Mouse (Mus musculus) cerebellum, adult 8-10 months (tissue): Measurements from ENCODE around the gene Trp53i13.
A peak's percentile ranks its signal among the peaks of the same experiment; 100 is the strongest.
"Not testable (repeated sequence)": the region's sequence is repeated elsewhere in the genome, so short reads cannot be mapped to it uniquely, and the experiment has no call there.

Experiments
- DNase-seq: peaks from one replicate; pipeline ENCODE4 v3.0.0; 2022

Trp53i13 gene

DNA sequence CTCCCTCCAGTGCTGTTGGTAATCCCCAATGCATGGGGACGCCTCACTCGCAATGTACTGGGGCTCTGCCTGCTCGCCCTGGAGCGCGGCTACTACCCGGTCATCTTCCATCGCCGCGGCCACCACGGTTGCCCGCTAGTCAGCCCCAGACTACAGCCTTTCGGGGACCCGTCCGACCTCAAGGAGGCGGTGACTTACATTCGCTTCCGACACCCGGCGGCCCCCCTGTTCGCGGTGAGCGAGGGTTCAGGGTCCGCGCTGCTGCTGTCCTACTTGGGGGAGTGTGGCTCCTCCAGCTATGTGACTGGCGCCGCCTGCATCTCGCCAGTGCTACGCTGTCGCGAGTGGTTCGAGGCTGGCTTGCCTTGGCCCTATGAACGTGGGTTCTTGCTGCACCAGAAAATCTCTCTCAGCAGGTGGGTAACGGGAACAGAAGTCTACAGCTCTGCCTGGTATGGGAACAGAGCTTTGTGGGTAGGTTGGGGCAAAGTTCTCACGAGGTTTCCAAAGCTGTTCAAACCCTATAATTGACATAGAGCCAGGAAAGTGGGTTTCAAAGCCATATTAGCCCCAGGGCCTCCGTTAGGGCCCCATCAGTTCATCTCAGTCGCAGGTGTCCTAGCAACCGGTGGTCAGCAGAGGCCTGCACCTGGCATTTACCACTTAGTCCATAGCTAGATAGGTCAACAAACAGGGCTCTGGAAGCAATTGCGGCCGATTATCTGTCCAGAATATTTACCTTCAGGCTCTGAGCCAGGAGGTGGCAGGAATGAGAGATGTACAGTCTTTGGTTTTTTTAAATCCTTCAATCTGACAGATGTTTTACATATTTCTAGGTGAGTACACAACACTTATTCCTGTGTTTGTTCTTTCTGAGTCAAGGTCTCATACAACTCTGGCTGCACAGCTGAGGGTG is at the start of gene Trp53i13:
Gene Trp53i13 (minus strand): TSS at position 344 of the 916 bp plus-strand sequence.
- DNase-seq, result no peak

GRCm38 (mm10) chr11:77545261-77545660 is 29.5 kb upstream of the Trp53i13 start:
- DNase-seq, result no peak

DNA sequence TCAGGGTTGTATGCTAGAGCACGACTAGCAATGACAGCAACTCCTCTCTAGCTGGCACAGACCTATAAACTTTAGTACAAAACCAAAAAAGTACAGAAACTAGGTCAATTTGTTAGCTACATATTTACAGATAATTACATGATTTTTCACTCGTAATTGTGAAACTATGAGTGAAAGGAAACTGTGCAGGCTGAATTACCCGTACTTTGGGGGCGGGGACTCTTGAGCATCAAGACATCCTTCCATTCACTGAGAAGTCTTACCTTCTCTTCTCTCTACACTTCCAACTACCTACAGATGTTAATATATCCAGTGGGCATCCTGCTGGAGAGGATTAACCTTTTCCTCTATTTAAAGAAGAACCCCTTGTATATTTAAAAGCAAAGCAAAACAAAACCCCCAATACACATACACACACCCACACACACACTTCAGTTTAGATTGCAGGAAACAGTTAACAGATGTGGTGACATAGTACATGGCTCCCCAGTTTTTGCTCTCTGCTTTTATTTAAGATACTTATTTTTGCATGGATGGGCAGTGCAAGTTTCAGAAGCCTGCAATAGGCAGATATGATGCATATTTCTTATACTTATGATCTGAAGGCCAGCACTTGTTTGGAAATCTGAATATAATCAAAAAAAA is 16.5 kb upstream of the Trp53i13 start:
- DNase-seq, result no peak

DNA sequence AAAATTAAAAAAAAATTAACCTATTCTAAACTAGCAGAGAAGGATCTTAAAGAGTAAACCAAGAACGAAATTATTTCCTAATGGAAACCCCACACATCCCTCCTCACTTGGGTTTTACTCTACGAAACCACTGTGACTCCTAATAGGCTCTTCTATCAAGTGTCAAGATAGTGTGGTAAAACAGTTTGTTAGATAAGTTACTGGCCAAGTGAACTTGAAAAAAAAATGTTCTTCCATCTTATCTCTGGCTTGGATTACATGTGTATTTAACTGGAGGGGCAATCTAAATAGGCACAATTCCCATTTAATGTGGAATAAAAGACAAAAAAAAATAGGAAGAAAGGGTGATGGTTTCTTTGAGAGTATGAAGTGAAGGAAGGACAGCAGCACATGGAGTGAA is 15.1 kb upstream of the Trp53i13 start:
- no peak for DNase-seq

DNA sequence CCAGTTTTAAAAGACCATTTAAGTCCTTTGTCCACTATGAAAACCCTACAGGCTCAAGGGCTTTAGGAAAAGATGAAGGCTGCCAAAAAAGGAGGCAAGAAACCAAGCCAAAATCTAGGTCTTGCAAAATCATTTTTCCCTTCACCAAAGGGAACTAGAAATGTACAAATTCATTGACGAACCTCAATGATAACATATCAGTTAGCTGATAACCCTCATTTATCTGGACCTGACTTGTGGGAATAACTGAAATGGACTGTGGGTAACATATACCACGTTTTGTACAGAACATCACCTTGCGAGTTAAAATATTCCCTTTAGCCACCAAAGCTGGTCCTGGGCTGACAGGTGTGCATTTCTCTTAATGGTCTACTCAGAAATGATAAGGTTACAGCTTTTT is 13.9 kb upstream of the Trp53i13 start:
- DNase-seq, result no peak

DNA sequence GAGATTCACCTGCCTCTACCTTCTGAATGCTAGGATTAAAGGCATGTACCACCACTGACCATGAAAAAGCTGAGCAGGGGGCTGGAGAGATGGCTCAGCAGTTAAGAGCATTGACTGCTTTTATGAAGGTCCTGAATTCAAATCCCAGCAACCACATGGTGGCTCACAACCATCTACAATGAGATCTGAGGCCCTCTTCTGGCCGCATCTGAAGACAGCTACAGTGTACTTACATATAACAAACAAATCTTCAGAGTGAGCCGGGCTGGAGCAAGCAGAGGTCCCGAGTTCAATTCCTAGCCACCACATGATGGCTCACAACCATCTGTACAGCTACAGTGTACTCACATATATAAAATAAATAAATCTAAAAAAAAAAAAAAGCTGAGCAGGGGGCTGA is 12.6 kb upstream of the Trp53i13 start:
- DNase-seq, result not testable (repeated sequence)

DNA sequence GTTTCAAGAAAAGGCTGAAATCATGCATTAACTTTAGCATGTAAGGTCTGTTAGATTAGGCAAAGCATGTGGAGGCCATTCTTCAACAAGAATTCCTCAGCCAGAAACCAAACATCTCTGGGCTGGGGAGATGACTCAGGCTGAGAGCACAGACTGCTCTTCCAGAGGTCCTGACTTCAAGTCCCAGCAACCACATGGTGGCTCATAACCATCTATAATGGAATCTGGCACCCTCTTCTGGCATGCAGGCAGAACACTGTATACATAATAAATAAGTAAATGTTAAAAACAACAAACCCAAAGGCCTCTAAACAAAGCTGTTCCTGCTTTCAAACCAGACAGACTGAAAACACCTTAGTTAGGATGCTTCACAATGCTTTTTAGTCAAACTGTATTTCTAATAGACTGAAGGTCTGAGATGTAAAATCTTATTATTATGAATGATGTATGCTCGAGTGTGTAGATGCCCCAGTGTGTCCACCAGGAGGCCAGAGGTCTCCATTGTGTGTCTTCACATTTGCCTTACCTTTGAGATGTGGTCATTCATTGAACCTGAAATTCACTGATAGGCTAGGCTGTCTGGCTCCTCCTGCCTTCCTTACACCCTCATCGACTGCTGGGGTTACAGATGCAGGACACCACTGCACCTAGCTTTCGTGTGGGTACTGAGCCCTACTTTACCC is 10.2 kb upstream of the Trp53i13 start:
- DNase-seq, result no peak

DNA sequence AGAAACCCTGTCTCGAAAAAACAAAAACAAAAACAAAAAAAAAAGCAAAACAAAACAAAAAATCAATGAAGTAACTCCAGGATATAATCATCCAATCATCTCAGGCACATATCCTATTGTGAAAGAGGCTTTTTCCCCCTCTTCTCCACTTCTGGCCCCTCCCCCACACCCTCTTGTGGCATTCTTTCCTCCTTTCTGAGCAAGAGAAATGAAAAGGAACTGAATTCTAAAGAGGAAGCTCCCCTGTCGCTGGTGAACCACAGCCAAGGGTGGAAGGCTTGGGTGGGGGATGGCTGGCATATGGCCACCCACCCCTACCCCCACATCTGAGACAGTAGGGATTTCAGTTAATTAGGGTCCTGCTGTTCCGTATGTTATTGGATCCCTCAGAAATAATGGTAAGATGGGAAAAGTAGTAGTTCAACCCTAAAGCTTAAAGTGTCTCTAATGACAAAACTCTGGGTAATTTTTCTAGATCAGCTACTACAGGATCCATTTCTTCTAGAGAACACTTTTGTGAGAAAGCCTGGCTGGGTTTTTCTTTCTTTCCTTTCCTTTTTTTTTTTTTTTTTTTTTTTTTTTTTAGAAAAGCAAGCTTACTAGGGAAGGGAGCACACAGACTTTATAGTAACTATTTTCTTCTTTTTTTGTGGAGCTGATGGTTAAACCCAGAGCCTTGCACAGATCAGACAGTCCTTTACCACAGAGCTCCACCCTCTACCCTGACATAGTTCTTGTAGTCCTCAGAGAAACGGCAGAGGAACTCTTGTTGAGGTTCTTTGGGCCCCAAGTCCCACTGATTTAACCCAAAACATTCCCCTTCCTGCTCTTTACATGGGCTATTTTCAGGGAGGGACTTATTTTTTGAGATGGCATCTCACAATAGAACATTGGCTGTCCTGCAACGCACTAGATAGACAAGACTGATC is 5.1 kb upstream of the Trp53i13 start:
- no peak for DNase-seq

GRCm38 (mm10) chr11:77519043-77519442 is 3.3 kb upstream of the Trp53i13 start, which contains the start of gene Gm10392:
Gm10392 (minus strand) TSS chr11:77519198.
- no peak for DNase-seq

DNA sequence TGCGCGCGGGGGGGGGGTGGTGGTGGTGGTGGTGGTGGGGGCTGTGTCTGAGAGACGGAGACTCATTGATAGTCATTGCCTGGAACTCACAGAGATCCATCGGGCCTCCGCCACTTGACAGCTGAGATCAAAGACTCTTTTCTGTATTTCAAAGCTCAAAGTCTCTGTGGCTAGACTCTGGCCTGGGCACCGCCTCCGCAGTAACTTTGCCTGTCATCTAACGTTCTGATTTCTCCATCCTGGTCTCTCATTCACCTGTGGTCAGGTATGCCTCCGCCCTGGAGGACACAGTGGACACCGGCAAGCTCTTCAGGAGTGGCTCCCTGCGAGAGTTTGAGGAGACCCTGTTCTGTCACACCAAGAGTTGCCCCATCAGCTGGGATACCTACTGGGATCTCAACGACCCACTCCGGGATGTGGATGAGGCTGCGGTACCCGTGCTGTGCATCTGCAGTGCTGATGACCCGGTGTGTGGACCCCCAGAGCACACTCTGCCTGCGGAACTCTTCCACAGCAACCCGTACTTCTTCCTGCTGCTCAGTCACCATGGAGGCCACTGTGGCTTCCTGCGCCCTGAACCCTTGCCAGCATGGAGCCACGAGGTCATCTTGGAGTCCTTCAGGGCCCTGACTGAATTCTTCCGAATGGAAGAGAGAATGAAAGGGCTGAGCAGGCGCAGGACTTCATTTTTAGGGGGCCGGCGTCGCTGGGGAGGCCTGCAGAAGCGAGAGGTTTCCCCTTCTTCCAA is 2.4 kb upstream of the Trp53i13 start:
- no peak for DNase-seq

DNA sequence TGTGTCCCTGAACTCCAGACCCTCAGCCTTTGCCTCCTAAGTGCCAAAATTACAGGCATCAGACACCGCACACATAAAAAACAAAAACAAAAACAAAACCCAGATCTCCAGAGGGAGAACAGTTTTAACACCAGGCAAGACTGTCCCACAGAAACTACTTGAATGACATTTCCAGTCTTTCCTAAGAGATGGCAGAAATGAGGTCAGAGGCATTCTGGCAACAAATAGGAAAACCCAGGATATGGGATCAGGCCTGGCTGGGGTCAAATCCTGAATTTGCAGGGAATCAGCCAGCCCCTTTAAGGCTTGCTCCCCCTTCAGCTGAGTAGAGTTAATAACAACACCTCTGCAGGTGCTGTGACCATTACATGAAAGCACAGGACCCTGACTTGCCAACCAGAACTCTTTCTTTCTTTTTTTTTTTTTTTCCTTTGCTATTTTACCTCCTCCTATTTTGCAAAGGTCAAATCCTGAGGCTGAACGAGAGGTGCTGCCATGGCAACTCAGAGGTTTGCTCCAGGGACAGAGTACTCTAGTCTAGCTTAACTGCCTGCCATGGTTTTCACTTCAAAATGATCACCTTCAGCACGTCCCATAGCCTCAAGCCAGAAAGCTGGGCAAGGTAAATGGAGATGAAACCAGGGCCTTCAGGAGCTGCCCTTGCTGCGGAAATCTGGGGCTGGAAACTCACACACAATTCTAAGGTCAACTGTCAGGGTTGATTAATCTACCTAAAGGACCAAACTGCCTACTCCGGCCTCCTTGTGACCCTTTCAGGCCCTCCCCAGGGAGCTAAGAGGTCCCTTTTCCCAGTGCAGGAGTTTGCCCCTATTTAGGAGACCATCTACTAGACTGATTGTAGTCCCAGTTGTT is 1.0 kb upstream of the Trp53i13 start:
- no peak for DNase-seq

DNA sequence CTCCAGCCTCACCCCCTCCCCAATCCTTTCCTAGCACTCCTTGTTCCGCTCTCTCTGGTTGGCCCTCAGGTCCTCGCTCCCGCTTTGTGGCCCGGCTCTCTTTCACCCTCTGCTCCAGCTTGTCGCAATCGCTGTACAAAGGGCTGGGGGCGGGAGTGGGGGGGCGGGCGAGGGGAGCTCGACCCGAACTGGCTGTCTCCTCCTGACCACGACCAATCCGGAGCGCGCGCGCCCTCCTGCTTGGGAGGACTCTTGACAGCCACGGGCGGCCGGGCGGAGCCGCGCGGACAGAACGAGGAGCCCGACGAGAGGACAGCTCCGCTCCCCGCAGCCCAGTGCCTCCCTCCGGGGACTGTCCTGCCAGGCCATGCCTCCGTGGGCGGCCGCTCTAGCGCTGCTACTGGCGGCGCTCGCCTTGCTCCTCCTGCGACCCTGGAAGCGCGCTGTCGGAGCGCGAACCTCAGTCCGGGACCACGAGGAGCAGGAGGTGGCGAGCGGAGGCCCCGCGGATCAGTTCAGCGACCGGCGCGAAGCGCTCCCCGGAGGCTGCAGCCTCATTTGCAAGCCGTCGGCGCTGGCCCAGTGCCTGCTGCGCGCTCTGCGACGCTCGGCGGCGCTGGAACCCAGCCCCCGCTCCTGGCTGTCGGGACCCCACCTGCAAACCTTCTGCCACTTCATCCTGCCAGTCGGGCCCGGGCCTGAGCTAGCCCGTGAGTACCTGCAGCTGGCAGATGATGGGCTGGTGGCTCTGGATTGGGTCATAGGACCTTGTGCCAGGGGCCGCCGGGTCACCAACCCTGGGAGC is 746 bp downstream of the Trp53i13 start, which contains the start of gene Abhd15:
Gene Abhd15 (plus strand): TSS at position 290 of the 805 bp plus-strand sequence.
- peak; percentile 48 for DNase-seq

DNA sequence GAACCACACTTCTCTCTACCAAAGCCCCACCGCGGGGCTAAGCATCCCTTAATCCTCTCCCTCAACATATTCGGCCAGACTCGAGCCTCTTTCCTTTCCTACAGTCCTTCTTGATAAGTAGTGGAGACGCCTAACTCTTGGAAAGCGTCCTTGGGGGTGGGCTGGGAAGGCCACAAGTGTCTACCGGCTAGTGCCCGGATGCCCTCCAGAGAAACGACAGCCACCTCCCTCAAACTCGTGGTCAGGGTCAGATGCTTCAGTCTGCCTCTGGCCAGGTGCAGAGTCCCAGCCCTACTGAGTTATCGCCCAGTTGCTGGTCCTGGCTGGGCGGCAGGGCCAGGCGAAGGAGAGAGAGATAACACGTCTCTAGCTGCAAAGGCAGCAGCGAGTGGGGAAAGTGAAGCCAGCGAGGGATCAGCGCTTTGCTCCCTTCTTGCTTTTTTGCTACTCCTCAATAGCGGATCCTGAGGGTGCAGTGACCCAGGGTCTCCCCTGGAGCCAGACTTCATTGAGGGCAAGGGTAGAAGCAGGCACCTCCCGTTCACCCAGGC is 1.4 kb downstream of the Trp53i13 start:
- DNase-seq, result peak; percentile 21

GRCm38 (mm10) chr11:77513811-77514170 is 2.0 kb downstream of the Trp53i13 start:
- no peak for DNase-seq

DNA sequence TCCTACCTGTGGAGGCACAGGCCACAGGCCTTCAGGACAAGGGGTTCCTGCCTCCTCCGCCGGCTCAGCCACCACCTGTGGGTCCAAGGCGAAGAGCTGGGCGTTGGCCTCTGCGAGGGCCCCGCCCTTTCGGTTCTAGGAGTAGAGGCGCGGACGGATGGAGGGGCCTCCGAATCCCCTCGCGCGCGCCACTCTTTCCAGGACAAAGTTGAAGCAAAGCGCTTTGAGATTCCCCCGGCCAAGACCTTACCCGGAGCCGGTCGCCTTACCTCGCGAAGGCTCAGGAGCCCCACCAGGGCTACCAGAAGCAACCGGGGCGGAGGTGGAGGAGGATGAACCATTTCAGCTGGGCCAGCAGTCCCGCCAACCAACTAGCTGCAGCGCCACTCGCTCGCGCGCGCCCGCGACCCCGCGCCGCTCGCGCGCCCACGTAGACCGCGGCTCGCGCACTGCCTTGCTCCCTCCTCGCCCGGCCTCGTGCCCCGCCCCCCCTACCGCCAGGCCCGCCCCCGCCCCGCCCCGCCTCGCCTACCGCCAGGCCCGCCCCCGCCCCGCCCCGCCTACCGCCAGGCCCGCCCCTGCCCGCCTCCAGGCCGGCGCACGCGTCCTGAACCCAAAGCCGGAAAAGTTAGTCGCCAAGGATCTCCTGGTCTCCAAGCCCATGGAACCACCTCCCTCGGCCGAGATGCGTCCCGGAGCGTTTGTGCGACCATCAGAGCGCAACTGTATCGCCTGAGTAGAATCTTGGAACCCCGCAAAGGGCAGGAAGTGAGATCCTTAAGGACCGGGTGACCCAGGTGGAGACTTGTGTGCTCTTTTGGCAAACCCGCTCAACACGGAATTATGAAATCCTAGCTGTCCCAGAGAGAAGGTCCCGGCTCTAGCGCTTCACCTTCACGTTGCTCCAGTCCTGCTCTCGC is 2.6 kb downstream of the Trp53i13 start:
- DNase-seq, result peak; percentile 75

DNA sequence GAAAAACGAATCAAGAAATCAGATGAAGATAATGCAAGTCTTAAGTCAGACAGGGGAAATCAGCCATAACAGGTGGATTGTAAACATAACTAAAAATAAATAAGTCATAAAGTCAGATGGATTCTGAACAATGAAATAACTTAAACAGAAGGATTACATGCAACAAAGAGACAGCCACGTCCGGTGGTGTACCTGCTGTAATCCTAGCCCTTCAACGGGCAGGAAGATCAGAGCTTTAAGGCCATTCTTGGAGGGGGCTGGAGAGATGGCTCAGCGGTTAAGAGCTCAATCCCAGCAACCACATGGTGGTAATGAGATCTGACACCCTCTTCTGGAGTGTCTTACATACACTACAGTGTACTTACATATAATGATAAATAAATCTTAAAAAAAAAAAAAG is 4.4 kb downstream of the Trp53i13 start:
- no peak for DNase-seq

DNA sequence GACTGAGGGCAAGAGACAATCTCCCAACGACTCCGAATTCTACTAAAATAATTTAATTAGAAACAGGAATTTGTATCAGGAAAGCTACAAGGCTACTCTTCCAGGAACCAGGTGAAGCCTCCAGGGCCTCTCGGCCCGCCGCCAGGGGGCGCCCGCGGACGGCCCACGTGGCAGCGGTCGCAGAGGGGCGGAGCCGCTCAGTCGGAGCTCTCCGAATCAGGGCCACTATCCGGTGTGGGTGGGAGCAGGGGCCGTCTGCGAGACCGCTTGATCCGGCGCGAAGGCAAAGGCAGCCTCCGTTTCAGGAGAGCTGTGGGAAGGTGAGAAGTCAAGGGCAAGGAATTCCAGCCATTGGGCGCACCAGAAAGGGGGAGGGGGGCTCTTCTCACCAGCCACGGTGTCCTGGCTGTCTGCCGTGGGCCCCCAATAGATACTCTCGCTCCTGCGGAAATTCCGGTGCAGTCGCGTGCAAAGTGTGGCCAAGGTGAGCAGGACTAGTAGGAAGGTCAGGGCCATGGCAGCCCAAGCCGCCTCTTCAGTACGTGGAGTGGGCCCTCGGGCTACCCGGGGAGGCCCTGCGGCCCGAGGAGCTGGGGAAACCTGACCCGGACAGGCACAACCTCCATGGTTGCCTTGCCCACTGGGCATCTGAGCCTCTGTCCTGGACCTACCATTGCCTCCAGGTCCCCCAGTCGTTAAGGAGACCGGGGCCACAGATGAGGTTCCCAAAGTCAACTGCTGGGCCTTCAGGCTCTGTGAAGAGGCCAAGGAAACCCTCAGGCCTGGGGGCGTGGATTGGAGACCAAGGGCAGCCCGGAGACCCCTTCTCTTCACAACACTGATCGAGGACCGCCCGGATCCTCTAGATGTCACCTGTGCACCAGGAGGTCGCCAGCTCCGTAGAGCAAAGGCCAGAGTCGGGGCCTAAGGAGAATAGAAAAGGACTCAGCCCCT is 7.4 kb downstream of the Trp53i13 start:
- peak; percentile 76 for DNase-seq
